Mouse (Mus musculus): ENCODE results near the gene Mgat4e. TPM values are rescaled to one million over a fixed set of nuclear protein-coding genes. Genes with fewer than 3 reads are reported as not detected.
"Not testable (repeated sequence)": the region's sequence is repeated elsewhere in the genome, so short reads cannot be mapped to it uniquely, and the experiment has no call there.

Gene Mgat4e
- polyA plus RNA-seq, 1 experiment: not detected

DNA sequence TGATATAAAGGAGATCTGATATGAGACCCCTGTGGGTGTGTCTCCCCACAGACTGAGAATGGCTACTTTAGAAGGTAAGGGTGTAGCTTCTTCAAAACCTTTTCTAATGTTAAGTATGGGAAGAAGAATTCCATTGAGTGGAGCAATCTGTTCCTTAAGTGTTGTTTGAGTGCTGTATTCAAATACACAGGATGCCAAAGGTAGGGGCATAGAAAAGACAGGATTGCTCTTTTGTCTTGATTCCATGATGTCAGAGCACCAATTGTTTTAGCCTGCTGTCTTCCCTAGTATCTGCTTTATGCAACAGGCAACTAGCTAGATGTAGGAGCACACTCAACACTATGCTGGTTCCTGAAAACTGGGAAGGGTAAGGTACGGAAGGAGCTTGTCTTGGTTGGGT is 14.4 kb downstream of the Mgat4e start:
- H3K27me3 ChIP-seq (ENCODE audit: control insufficient read depth, insufficient read depth, insufficient read length): no peaks in the 10 kb centered on the region
- no peak overlapping the region for H3ac ChIP-seq (ENCODE audit: control insufficient read depth, insufficient read length, low read depth)
- no peak for TF ChIP-seq CTCF (IDR thresholded peaks at IDR 0.05; ENCODE audit: control insufficient read depth, insufficient read depth, insufficient read length)
- no peak for TF ChIP-seq MYOD1 (IDR thresholded peaks at IDR 0.05; ENCODE audit: control insufficient read depth, insufficient read length, low read depth)
- no peak for TF ChIP-seq MYOG (IDR thresholded peaks at IDR 0.05; ENCODE audit: control insufficient read depth, extremely low read depth, insufficient read length)
- no peak for TF ChIP-seq USF1 (IDR thresholded peaks at IDR 0.05; ENCODE audit: low read depth)
- no peak for TF ChIP-seq CEBPB (IDR thresholded peaks at IDR 0.05; ENCODE audit: low read depth)
- no peak for TF ChIP-seq FOSL1 (IDR thresholded peaks at IDR 0.05; ENCODE audit: insufficient read depth, low read length, poor library complexity, severe bottlenecking)
- no peak for TF ChIP-seq MAX (IDR thresholded peaks at IDR 0.05)
- no peaks in the 10 kb centered on the region for H3K79me3 ChIP-seq (ENCODE audit: low read depth)
- no peak overlapping the region for H3K4me3 ChIP-seq (ENCODE audit: insufficient read depth, poor library complexity, severe bottlenecking)
- no peaks in the 10 kb centered on the region for H3K79me2 ChIP-seq (ENCODE audit: control insufficient read depth, insufficient read depth)
- no peaks in the 10 kb centered on the region for H3K36me3 ChIP-seq (ENCODE audit: control insufficient read depth, insufficient read depth)

GRCm38 (mm10) chr1:134533710-134534109 is 15.8 kb downstream of the Mgat4e start:
- H3ac ChIP-seq (ENCODE audit: control insufficient read depth, insufficient read length, low read depth); H3K79me3 ChIP-seq (ENCODE audit: low read depth); H3K36me3 ChIP-seq (ENCODE audit: control insufficient read depth, insufficient read depth); H3K4me3 ChIP-seq (ENCODE audit: insufficient read depth, poor library complexity, severe bottlenecking); H3K79me2 ChIP-seq (ENCODE audit: control insufficient read depth, insufficient read depth); H3K27me3 ChIP-seq (ENCODE audit: control insufficient read depth, insufficient read depth, insufficient read length): not testable (repeated sequence)

DNA sequence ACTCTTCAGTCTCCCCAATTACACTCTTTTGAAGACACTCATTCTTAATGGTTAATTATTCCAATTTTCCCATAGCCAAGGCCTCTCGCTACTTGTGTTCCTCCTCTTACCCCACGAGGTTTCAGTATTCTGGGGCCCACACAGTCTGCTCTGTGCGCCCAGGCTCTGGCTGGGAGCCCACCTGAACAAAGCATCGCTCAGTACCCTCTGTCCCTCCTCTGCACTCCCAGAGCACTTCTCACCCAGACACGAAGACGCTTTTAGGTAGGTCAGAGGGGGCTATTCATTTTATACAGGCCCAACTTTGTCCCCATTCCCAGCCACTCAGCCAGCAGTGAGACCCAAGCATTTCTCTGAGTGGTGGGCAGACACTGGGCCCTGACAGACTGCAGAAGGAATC is 18.9 kb downstream of the Mgat4e start:
- Histone ChIP-seq H3K36me3 (ENCODE audit: control insufficient read depth, insufficient read depth) (no peaks in the 10 kb centered on the region), H3K4me3 (ENCODE audit: insufficient read depth, poor library complexity, severe bottlenecking) (no peak overlapping the region), H3ac (ENCODE audit: control insufficient read depth, insufficient read length, low read depth) (no peak overlapping the region), H3K79me3 (ENCODE audit: low read depth) (no peaks in the 10 kb centered on the region), H3K79me2 (ENCODE audit: control insufficient read depth, insufficient read depth) (no peaks in the 10 kb centered on the region), H3K27me3 (ENCODE audit: control insufficient read depth, insufficient read depth, insufficient read length) (no peaks in the 10 kb centered on the region)
- no peak for TF ChIP-seq CTCF (IDR thresholded peaks at IDR 0.05; ENCODE audit: control insufficient read depth, insufficient read depth, insufficient read length)
- TF ChIP-seq MYOD1 (IDR thresholded peaks at IDR 0.05; ENCODE audit: control insufficient read depth, insufficient read length, low read depth): no peak
- TF ChIP-seq FOSL1 (IDR thresholded peaks at IDR 0.05; ENCODE audit: insufficient read depth, low read length, poor library complexity, severe bottlenecking): no peak
- no peak for TF ChIP-seq USF1 (IDR thresholded peaks at IDR 0.05; ENCODE audit: low read depth)
- no peak for TF ChIP-seq MYOG (IDR thresholded peaks at IDR 0.05; ENCODE audit: control insufficient read depth, extremely low read depth, insufficient read length)
- TF ChIP-seq CEBPB (IDR thresholded peaks at IDR 0.05; ENCODE audit: low read depth): no peak

DNA sequence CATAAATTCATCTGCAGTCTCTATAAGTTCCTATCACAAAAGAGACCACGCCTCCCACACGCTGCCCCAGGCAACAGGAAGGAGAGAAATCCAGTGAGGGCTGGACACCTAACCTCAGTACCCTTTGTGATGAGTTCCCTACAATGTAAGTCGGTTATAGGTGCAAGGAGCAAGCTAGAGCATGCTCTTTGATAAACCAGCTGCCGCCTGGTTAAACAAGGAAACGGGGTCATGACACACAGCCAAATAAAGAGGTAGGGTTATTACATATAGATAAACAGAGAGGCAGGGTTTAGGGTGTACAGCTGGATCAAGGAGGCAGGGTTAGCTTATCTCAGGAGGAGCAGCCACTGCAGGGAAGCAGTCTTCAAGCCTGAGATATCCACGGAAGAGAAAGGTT is 22.7 kb downstream of the Mgat4e start:
- H3K36me3 ChIP-seq (ENCODE audit: control insufficient read depth, insufficient read depth): no peaks in the 10 kb centered on the region
- H3K4me3 ChIP-seq (ENCODE audit: insufficient read depth, poor library complexity, severe bottlenecking): no peak overlapping the region
- TF ChIP-seq FOSL1 (IDR thresholded peaks at IDR 0.05; ENCODE audit: insufficient read depth, low read length, poor library complexity, severe bottlenecking): no peak
- no peak for TF ChIP-seq CEBPB (IDR thresholded peaks at IDR 0.05; ENCODE audit: low read depth)
- no peak for TF ChIP-seq CTCF (IDR thresholded peaks at IDR 0.05; ENCODE audit: control insufficient read depth, insufficient read depth, insufficient read length)
- TF ChIP-seq MAX (IDR thresholded peaks at IDR 0.05): no peak
- TF ChIP-seq MYOG (IDR thresholded peaks at IDR 0.05; ENCODE audit: control insufficient read depth, extremely low read depth, insufficient read length): no peak
- H3K79me3 ChIP-seq (ENCODE audit: low read depth): no peaks in the 10 kb centered on the region
- no peaks in the 10 kb centered on the region for H3K27me3 ChIP-seq (ENCODE audit: control insufficient read depth, insufficient read depth, insufficient read length)
- H3K79me2 ChIP-seq (ENCODE audit: control insufficient read depth, insufficient read depth): no peaks in the 10 kb centered on the region
- H3ac ChIP-seq (ENCODE audit: control insufficient read depth, insufficient read length, low read depth): no peak overlapping the region

DNA sequence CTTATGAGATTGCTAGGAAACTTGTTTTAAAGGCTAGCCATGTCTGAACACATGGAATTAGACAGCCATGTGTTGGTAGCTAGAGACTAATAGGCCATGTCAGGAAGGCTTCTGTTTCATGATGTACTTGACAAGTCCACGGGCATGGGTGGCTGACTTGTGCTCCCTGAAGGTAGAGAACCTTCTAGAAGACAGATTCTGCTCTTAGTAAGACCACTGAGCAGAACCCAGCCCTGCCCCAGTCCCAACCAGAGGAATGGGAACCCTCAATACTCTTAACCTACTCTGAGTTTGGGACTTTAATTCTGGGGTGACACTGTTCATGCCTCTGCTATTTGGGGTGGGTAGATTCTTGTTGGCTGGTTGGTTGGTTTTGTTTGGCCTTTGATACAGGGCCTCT is 24.5 kb downstream of the Mgat4e start:
- Histone ChIP-seq H3K4me3 (ENCODE audit: insufficient read depth, poor library complexity, severe bottlenecking) (no peak overlapping the region), H3ac (ENCODE audit: control insufficient read depth, insufficient read length, low read depth) (no peak overlapping the region), H3K79me3 (ENCODE audit: low read depth) (no peaks in the 10 kb centered on the region), H3K36me3 (ENCODE audit: control insufficient read depth, insufficient read depth) (no peaks in the 10 kb centered on the region), H3K27me3 (ENCODE audit: control insufficient read depth, insufficient read depth, insufficient read length) (no peaks in the 10 kb centered on the region), H3K79me2 (ENCODE audit: control insufficient read depth, insufficient read depth) (no peaks in the 10 kb centered on the region)
- TF ChIP-seq MYOG (IDR thresholded peaks at IDR 0.05; ENCODE audit: control insufficient read depth, extremely low read depth, insufficient read length): no peak
- TF ChIP-seq MAX (IDR thresholded peaks at IDR 0.05): no peak
- TF ChIP-seq CEBPB (IDR thresholded peaks at IDR 0.05; ENCODE audit: low read depth): no peak
- TF ChIP-seq CTCF (IDR thresholded peaks at IDR 0.05; ENCODE audit: control insufficient read depth, insufficient read depth, insufficient read length): no peak
- TF ChIP-seq FOSL1 (IDR thresholded peaks at IDR 0.05; ENCODE audit: insufficient read depth, low read length, poor library complexity, severe bottlenecking): no peak
- TF ChIP-seq USF1 (IDR thresholded peaks at IDR 0.05; ENCODE audit: low read depth): no peak

- no peak for TF ChIP-seq CEBPB (IDR thresholded peaks at IDR 0.05; ENCODE audit: low read depth)
- TF ChIP-seq USF1 (IDR thresholded peaks at IDR 0.05; ENCODE audit: low read depth): no peak
- no peak for TF ChIP-seq CTCF (IDR thresholded peaks at IDR 0.05; ENCODE audit: control insufficient read depth, insufficient read depth, insufficient read length)
- no peak for TF ChIP-seq FOSL1 (IDR thresholded peaks at IDR 0.05; ENCODE audit: insufficient read depth, low read length, poor library complexity, severe bottlenecking)
- TF ChIP-seq MYOG (IDR thresholded peaks at IDR 0.05; ENCODE audit: control insufficient read depth, extremely low read depth, insufficient read length): no peak
- no peak for TF ChIP-seq MAX (IDR thresholded peaks at IDR 0.05)
- TF ChIP-seq MYOD1 (IDR thresholded peaks at IDR 0.05; ENCODE audit: control insufficient read depth, insufficient read length, low read depth): no peak
- Histone ChIP-seq H3K27me3 (ENCODE audit: control insufficient read depth, insufficient read depth, insufficient read length) (no peaks in the 10 kb centered on the region), H3K79me3 (ENCODE audit: low read depth) (no peaks in the 10 kb centered on the region), H3ac (ENCODE audit: control insufficient read depth, insufficient read length, low read depth) (no peak overlapping the region), H3K4me3 (ENCODE audit: insufficient read depth, poor library complexity, severe bottlenecking) (no peak overlapping the region), H3K36me3 (ENCODE audit: control insufficient read depth, insufficient read depth) (no peaks in the 10 kb centered on the region), H3K79me2 (ENCODE audit: control insufficient read depth, insufficient read depth) (no peaks in the 10 kb centered on the region)
These were observed 25.1 kb downstream of the Mgat4e start for GRCm38 (mm10) chr1:134524424-134524823.
